Mouse (Mus musculus): ENCODE data around the gene Vps26c. TPM values are rescaled to one million over a fixed set of nuclear protein-coding genes. Genes with fewer than 3 reads are reported as not detected.
"Not testable (repeated sequence)": the region's sequence is repeated elsewhere in the genome, so short reads cannot be mapped to it uniquely, and the experiment has no call there.

Gene Vps26c
- polyA plus RNA-seq, 1 experiment, result 3.1 TPM

GRCm38 (mm10) chr16:94467337-94468055 lies 59.1 kb downstream of the Vps26c start:
- H3K4me1 ChIP-seq, result peaks cover 42% of the 10 kb centered on the region
- H3K36me3 ChIP-seq (replicated peaks; ENCODE audit: low read length), result peaks cover 91% of the 10 kb centered on the region
- peak overlapping the region; percentile 10 for H3K4me3 ChIP-seq (replicated peaks)
- H3K9me3 ChIP-seq, result no peaks in the 10 kb centered on the region
- no peaks in the 10 kb centered on the region for H3K27me3 ChIP-seq (replicated peaks)
- TF ChIP-seq GATA1 (IDR thresholded peaks at IDR 0.05; ENCODE audit: borderline replicate concordance, low read length) (no peak), FLI1 (IDR thresholded peaks at IDR 0.05; ENCODE audit: low read length) (no peak)

- H3K4me3 ChIP-seq (replicated peaks); H3K27me3 ChIP-seq (replicated peaks); H3K9me3 ChIP-seq: not testable (repeated sequence)
- H3K4me1 ChIP-seq, result peaks cover 33% of the 10 kb centered on the region
- peaks cover 94% of the 10 kb centered on the region for H3K36me3 ChIP-seq (replicated peaks; ENCODE audit: low read length)
Observed at GRCm38 (mm10) chr16:94466317-94466716, 60.3 kb downstream of the Vps26c start.

- H3K4me1 ChIP-seq, result peaks cover 33% of the 10 kb centered on the region
- H3K4me3 ChIP-seq (replicated peaks), result peak overlapping the region; percentile 38
- peaks cover 95% of the 10 kb centered on the region for H3K36me3 ChIP-seq (replicated peaks; ENCODE audit: low read length)
- no peaks in the 10 kb centered on the region for H3K27me3 ChIP-seq (replicated peaks)
- no peak for TF ChIP-seq GATA1 (IDR thresholded peaks at IDR 0.05; ENCODE audit: borderline replicate concordance, low read length)
- TF ChIP-seq FLI1 (IDR thresholded peaks at IDR 0.05; ENCODE audit: low read length), result no peak
- peaks cover 3% of the 10 kb centered on the region for H3K9me3 ChIP-seq
Observed at GRCm38 (mm10) chr16:94465900-94466299, 60.7 kb downstream of the Vps26c start.

- Histone ChIP-seq H3K9me3 (peaks cover 3% of the 10 kb centered on the region), H3K4me3 (replicated peaks) (no peak overlapping the region), H3K27me3 (replicated peaks) (no peaks in the 10 kb centered on the region), H3K4me1 (peaks cover 30% of the 10 kb centered on the region), H3K36me3 (replicated peaks; ENCODE audit: low read length) (peaks cover 94% of the 10 kb centered on the region)
- TF ChIP-seq FLI1 (IDR thresholded peaks at IDR 0.05; ENCODE audit: low read length), result no peak
- no peak for TF ChIP-seq GATA1 (IDR thresholded peaks at IDR 0.05; ENCODE audit: borderline replicate concordance, low read length)
Observed at GRCm38 (mm10) chr16:94464067-94464466, 62.6 kb downstream of the Vps26c start.

- Histone ChIP-seq H3K4me3 (replicated peaks) (no peak overlapping the region), H3K27me3 (replicated peaks) (no peaks in the 10 kb centered on the region), H3K9me3 (no peaks in the 10 kb centered on the region), H3K4me1 (peaks cover 10% of the 10 kb centered on the region), H3K36me3 (replicated peaks; ENCODE audit: low read length) (peaks cover 99% of the 10 kb centered on the region)
- TF ChIP-seq FLI1 (IDR thresholded peaks at IDR 0.05; ENCODE audit: low read length), result no peak
- TF ChIP-seq GATA1 (IDR thresholded peaks at IDR 0.05; ENCODE audit: borderline replicate concordance, low read length), result no peak
Observed at GRCm38 (mm10) chr16:94454146-94454545, 72.5 kb downstream of the Vps26c start.

GRCm38 (mm10) chr16:94452768-94453167 lies 73.9 kb downstream of the Vps26c start:
- TF ChIP-seq FLI1 (IDR thresholded peaks at IDR 0.05; ENCODE audit: low read length), result no peak
- no peak for TF ChIP-seq GATA1 (IDR thresholded peaks at IDR 0.05; ENCODE audit: borderline replicate concordance, low read length)
- H3K4me3 ChIP-seq (replicated peaks), result no peak overlapping the region
- peaks cover 99% of the 10 kb centered on the region for H3K36me3 ChIP-seq (replicated peaks; ENCODE audit: low read length)
- peaks cover 10% of the 10 kb centered on the region for H3K4me1 ChIP-seq
- H3K9me3 ChIP-seq, result no peaks in the 10 kb centered on the region
- no peaks in the 10 kb centered on the region for H3K27me3 ChIP-seq (replicated peaks)

GRCm38 (mm10) chr16:94451545-94452488 lies 74.8 kb downstream of the Vps26c start:
- no peaks in the 10 kb centered on the region for H3K9me3 ChIP-seq
- peaks cover 99% of the 10 kb centered on the region for H3K36me3 ChIP-seq (replicated peaks; ENCODE audit: low read length)

GRCm38 (mm10) chr16:94449632-94450031 lies 77.0 kb downstream of the Vps26c start:
- Histone ChIP-seq H3K4me3 (replicated peaks) (no peak overlapping the region), H3K36me3 (replicated peaks; ENCODE audit: low read length) (peaks cover 99% of the 10 kb centered on the region), H3K27me3 (replicated peaks) (no peaks in the 10 kb centered on the region), H3K9me3 (no peaks in the 10 kb centered on the region), H3K4me1 (peaks cover 14% of the 10 kb centered on the region; the same call in 1 of the 2 replicates)
- TF ChIP-seq GATA1 (IDR thresholded peaks at IDR 0.05; ENCODE audit: borderline replicate concordance, low read length) (no peak), FLI1 (IDR thresholded peaks at IDR 0.05; ENCODE audit: low read length) (no peak)

More at GRCm38 (mm10) chr16:94451545-94452488, 74.8 kb downstream of the Vps26c start:
- TF ChIP-seq GATA1 (IDR thresholded peaks at IDR 0.05; ENCODE audit: borderline replicate concordance, low read length), result no peak
- no peak for TF ChIP-seq FLI1 (IDR thresholded peaks at IDR 0.05; ENCODE audit: low read length)
- Histone ChIP-seq H3K4me1 (peaks cover 14% of the 10 kb centered on the region; the same call in 1 of the 2 replicates), H3K4me3 (replicated peaks) (peak overlapping the region; percentile 6), H3K27me3 (replicated peaks) (no peaks in the 10 kb centered on the region)

GRCm38 (mm10) chr16:94449151-94449550 lies 77.5 kb downstream of the Vps26c start:
- no peak for TF ChIP-seq GATA1 (IDR thresholded peaks at IDR 0.05; ENCODE audit: borderline replicate concordance, low read length)
- TF ChIP-seq FLI1 (IDR thresholded peaks at IDR 0.05; ENCODE audit: low read length), result no peak
- Histone ChIP-seq H3K36me3 (replicated peaks; ENCODE audit: low read length) (peaks cover 97% of the 10 kb centered on the region), H3K27me3 (replicated peaks) (no peaks in the 10 kb centered on the region), H3K9me3 (no peaks in the 10 kb centered on the region), H3K4me1 (peaks cover 14% of the 10 kb centered on the region; the same call in 1 of the 2 replicates), H3K4me3 (replicated peaks) (no peak overlapping the region)

Other genes starting within 250 kb of the Vps26c start
- gene Hlcs, start 213.3 kb downstream of the Vps26c start, polyA plus RNA-seq (2012; ENCODE audit: insufficient read depth, low replicate concordance), result 1.6 and 1.8 TPM in 2 replicates
- not detected in 2 replicates for gene Ripply3, start 198.4 kb downstream of the Vps26c start, polyA plus RNA-seq (2012; ENCODE audit: insufficient read depth, low replicate concordance)
- gene Ttc3, start 156.2 kb downstream of the Vps26c start, polyA plus RNA-seq (2012; ENCODE audit: insufficient read depth, low replicate concordance), result 1.5 and 2.1 TPM in 2 replicates
- gene Pigp, start 155.0 kb downstream of the Vps26c start, polyA plus RNA-seq (2012; ENCODE audit: insufficient read depth, low replicate concordance), result 25.2 and 39.6 TPM in 2 replicates
- 5.9 and 6.5 TPM in 2 replicates for gene Dyrk1a, start 43.2 kb upstream of the Vps26c start, polyA plus RNA-seq (2012; ENCODE audit: insufficient read depth, low replicate concordance)